Mouse (Mus musculus) thymus, postnatal 25 days (tissue): ENCODE results near the gene Atg4a.

Experiments
- DNase-seq: peaks from one replicate; pipeline ENCODE4 v3.0.0; 2022

The Atg4a gene

DNA sequence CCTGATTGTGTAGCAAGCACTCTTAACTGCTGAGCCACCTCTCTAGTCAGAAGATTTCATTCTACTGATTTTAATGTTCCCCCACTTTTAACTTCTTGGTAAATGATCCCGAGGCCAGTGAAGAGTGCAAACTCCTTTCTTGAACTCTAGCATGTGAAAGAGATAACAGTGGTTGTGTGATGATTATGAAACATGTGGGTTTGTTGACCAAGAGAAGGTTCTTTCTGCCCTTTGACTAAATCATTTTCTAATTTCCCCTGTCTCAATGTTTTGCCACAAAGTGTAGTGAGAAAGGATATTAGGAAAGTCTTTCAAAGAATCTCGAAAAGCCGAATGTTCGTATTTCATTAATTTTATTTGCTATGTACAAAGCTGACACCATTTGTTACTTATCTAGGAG, 208.4 kb downstream of the Atg4a start:
- DNase-seq: no peak

DNA sequence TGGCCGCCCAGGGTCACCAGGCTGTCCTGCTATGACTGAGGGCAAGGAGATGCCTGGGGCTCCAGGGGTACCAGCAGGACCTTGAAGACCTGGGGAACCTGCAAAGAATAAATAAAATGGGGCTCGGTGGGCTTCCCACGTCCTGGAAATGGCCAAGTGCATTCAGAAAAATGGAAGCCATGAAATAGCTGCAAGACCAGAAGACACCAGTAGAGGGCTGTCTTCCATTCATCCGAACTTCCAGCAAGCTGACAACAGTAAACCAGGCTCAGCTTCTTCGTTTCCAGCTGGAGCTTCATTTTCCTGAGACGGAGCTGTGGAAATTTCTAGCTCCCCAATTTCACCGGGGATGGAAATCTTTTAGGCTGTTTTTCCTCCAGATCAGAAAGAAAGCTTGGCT, 218.6 kb downstream of the Atg4a start:
- DNase-seq: no peak

DNA sequence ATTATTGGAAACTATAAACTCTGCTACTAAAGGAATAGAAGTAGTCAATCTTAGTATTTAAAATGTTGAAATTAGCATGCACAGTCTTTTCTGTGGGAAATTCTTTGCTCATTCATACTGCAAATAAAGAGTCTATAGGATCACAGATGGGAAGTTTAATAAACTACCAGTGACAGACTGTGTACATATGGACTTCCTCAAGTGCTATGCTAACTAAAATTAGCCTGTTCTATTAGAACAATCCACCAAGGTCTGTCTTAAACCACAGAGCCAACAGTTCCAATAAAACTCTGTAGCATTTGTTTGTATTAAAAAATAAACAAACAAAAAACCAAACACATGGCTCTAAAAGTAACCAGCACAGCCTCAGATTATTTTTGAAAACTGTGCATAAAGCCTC, 238.3 kb downstream of the Atg4a start:
- DNase-seq: no peak

DNA sequence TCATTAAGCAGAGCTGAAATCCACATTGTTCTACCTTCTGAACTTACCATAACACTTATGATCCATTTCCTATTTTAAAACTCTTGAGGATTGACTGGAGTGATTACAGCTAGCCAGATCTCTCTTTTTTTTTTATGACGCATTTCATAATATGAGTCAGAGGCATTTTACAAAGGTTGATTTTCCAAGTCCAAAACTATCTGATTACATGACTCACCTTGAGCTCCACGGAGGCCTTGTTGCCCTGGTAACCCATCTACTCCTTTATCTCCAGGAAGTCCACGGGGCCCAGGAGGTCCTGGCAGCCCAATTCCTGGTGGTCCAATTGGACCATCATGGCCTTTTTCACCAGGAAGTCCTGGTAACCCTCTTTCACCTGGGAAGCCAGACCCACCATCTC, 242.3 kb downstream of the Atg4a start:
- DNase-seq: no peak

DNA sequence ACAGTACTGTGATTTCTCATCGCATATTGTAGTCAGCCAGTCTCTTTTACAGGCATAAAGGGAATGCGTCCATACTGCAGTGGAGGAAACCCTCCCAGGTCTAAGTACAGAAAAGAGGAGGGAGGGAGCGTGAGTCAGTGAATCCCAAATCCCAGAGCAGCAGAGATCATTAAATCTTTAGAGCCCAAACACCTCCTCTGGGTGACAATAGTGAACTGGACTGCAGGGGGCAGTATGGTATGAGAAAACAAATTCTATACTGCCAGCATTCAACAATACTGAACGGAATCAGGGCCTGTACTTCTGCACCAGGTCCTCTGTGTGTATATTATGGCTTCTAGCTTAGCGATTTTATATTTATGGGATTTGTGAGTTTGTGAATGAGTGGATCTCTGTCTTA, 256.1 kb downstream of the Atg4a start:
- no peak for DNase-seq
